Mouse (Mus musculus) stomach, postnatal 0 days (tissue): ENCODE data around the gene Cfap97d1. TPM values are rescaled to one million over a fixed set of nuclear protein-coding genes. Genes with fewer than 3 reads are reported as not detected.

ENCODE experiments used
- ATAC-seq: fragments of 200-750 bp; cut with Nextera tagmentation; 2 replicates; pipeline ENCODE4 v1.8.0; 2017; ENCODE audit not compliant: low FRiP score, low TSS enrichment
- DNase-seq: peaks from one replicate; pipeline ENCODE4 v3.0.0-alpha.2; 2016; ENCODE audit warnings: low spot score
- H3K27ac ChIP-seq: fragments of 300-500 bp; sonication (generic); replicated peaks from 2 replicates; pipeline ENCODE4 v1.5.1; 2014; ENCODE audit warnings: mild to moderate bottlenecking, control low read depth
- H3K27me3 ChIP-seq: fragments of 300-500 bp; sonication (generic); 2 replicates; pipeline ENCODE4 v1.6.1; 2014; ENCODE audit warnings: low read length; ENCODE audit not compliant: control insufficient read depth, insufficient read depth
- H3K36me3 ChIP-seq: fragments of 300-500 bp; sonication (generic); 2 replicates; pipeline ENCODE4 v1.6.1; 2014; ENCODE audit warnings: low read length, mixed read lengths; ENCODE audit not compliant: control insufficient read depth, insufficient read depth
- H3K4me1 ChIP-seq: fragments of 300-500 bp; sonication (generic); replicated peaks from 2 replicates; pipeline ENCODE4 v1.6.1; 2014; ENCODE audit warnings: antibody characterized with exemption; ENCODE audit not compliant: control insufficient read depth, insufficient read depth
- H3K4me2 ChIP-seq: fragments of 300-500 bp; sonication (generic); replicated peaks from 2 replicates; pipeline ENCODE4 v1.6.1; 2014; ENCODE audit warnings: low read depth, mild to moderate bottlenecking, control low read depth, moderate library complexity
- H3K4me3 ChIP-seq: fragments of 300-500 bp; sonication (generic); 2 replicates; pipeline ENCODE4 v1.5.1; 2014; ENCODE audit warnings: low read depth, low read length, control low read depth
- H3K9ac ChIP-seq: fragments of 300-500 bp; sonication (generic); 2 replicates; pipeline ENCODE4 v1.6.1; 2014; ENCODE audit warnings: mild to moderate bottlenecking, low read length, control low read depth, mixed read lengths
- H3K9me3 ChIP-seq: fragments of 300-500 bp; sonication (generic); 2 replicates; pipeline ENCODE4 v1.6.1; 2016; ENCODE audit warnings: low read length; ENCODE audit not compliant: control insufficient read depth
- CTCF ChIP-seq: IDR thresholded peaks from 2 replicates; pipeline ENCODE4 v1.5.1; 2016; ENCODE audit warnings: antibody characterized with exemption, low read depth, mild to moderate bottlenecking, moderate library complexity
- EP300 ChIP-seq: optimal IDR thresholded peaks from 2 replicates; pipeline ENCODE3; 2016; ENCODE audit warnings: antibody characterized with exemption
- WGBS: fragments of 180-500 bp; shearing (Covaris S2); extraction: QIAGEN DNeasy Blood & Tissue Kit; methylation state at CpG from one replicate; pipeline ENCODE4 v1.1.7; 2014; 5-methylcytosine and 5-hydroxymethylcytosine counted together
- polyA plus RNA-seq: library from polyadenylated mRNA; unstranded; fragments of >200 nt; fragmentation: Nextera tagmentation; extraction: Ambion mirVana; gene quantifications from 2 replicates; pipeline ENCODE4 v1.2.1, GENCODE M21; 2015

The Cfap97d1 gene
- polyA plus RNA-seq, 1 experiment from 2014 or later: not detected

DNA sequence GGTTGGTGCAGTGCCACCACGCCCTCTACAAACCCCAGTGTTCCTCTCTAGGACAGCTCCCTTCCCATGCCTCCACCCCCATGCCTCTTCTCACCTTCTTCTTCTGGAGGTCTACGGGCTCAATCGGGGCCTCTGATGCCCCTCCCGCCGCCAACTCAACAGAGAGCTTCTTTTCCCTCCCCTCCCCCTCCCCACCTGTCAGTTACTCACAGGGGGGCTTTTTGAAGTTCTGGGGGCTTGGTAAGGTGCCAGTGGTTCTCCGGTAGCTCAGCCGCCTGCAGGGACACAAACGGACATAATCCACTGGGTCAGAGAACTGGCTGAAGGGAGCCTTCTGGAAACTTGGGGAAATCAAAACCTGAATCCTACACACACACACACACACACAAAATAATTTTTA lies 27.4 kb downstream of the Cfap97d1 start:
- Histone ChIP-seq H3K9me3 (no peaks in the 10 kb centered on the region), H3K4me3 (no peak overlapping the region), H3K27me3 (no peaks in the 10 kb centered on the region), H3K9ac (no peak overlapping the region), H3K4me1 (no peaks in the 10 kb centered on the region), H3K36me3 (peaks cover 2% of the 10 kb centered on the region; the same call in 1 of the 2 replicates), H3K27ac (no peak overlapping the region), H3K4me2 (no peak overlapping the region)
- WGBS: 75% methylated on average over 8 of the region's 8 CpGs
- no peak for DNase-seq
- ATAC-seq: no peak
- TF ChIP-seq EP300 (no peak), CTCF (no peak)

DNA sequence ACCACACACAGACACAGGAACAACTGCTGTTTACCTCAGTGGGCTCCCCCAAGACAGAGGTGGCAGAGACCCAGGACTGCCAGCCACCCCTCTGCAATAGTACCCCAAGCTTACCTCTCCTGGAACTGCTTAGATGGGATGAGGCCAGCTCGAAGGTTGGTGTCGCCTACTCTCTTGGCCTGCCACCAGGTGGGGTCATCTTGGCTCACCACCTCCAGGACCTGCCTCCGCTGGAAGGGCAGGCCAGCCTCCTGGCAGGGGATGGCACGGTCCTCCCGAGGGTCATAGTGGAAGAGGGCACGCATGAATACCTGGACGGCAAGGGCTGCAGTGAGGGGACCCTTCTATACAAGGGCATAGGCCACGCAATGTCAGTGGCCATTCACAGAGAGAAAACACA lies 29.1 kb downstream of the Cfap97d1 start:
- 75% methylated on average over 8 of the region's 8 CpGs for WGBS
- no peak overlapping the region for H3K9ac ChIP-seq
- ATAC-seq (no peak), DNase-seq (no peak)
- H3K27me3 ChIP-seq: no peaks in the 10 kb centered on the region
- no peaks in the 10 kb centered on the region for H3K9me3 ChIP-seq
- H3K4me3 ChIP-seq: no peak overlapping the region
- no peak for TF ChIP-seq CTCF
- no peak for TF ChIP-seq EP300
- no peak overlapping the region for H3K27ac ChIP-seq
- peaks cover 2% of the 10 kb centered on the region; the same call in 1 of the 2 replicates for H3K36me3 ChIP-seq
- no peak overlapping the region for H3K4me2 ChIP-seq
- no peaks in the 10 kb centered on the region for H3K4me1 ChIP-seq

DNA sequence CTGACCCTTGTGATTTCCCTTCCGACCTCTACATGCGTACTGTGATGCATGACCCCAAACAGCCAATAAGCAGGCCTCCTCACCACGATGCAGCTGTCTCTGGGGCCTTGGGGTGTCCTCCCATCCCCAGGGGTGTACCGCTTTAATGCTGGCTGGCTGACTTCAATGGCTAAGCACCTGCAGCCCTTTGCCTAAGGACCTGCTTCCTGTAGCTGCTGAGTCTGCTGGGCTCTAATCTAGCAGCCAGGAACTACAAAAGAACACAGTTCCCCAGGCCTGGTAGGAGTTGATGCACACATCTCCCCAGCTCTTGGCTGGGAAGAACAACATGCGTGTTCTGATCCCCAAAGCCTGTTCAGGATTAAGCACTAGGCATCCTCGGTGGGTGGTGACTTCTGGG lies 31.4 kb downstream of the Cfap97d1 start:
- 77% methylated on average over 6 of the region's 6 CpGs for WGBS
- Histone ChIP-seq H3K9ac (no peak overlapping the region), H3K27me3 (no peaks in the 10 kb centered on the region), H3K27ac (no peak overlapping the region), H3K9me3 (no peaks in the 10 kb centered on the region), H3K36me3 (peaks cover 2% of the 10 kb centered on the region; the same call in 1 of the 2 replicates), H3K4me2 (no peak overlapping the region), H3K4me3 (no peak overlapping the region), H3K4me1 (no peaks in the 10 kb centered on the region)
- no peak for DNase-seq
- ATAC-seq: no peak
- TF ChIP-seq CTCF (no peak), EP300 (no peak)

DNA sequence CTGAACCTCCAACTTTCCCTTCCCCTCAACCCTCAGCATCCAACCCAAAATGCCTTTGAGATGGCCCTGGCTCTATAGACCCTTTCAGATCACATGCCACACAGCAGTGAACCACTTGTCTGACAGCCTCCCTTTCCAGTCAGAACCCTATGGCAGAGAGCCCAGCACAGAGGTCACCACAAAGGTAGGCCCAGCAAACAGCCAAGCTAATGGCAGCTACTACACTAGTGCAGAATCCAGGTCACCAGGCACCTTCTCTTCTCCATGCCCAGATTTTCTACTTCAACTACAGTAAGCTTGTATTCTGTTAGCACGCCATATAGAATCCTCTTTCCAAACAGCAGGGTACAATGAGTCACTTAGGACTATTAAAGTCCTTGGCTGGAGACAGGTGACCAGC lies 32.1 kb downstream of the Cfap97d1 start:
- no peak overlapping the region for H3K4me2 ChIP-seq
- H3K27me3 ChIP-seq: no peaks in the 10 kb centered on the region
- H3K4me3 ChIP-seq: no peak overlapping the region
- H3K27ac ChIP-seq: no peak overlapping the region
- H3K9me3 ChIP-seq: no peaks in the 10 kb centered on the region
- H3K36me3 ChIP-seq: peaks cover 2% of the 10 kb centered on the region; the same call in 1 of the 2 replicates
- H3K9ac ChIP-seq: no peak overlapping the region
- no peaks in the 10 kb centered on the region for H3K4me1 ChIP-seq
- ATAC-seq: no peak
- TF ChIP-seq EP300: no peak
- no peak for TF ChIP-seq CTCF
- WGBS: 100% methylated on average over 1 of the region's 1 CpGs
- DNase-seq: no peak

DNA sequence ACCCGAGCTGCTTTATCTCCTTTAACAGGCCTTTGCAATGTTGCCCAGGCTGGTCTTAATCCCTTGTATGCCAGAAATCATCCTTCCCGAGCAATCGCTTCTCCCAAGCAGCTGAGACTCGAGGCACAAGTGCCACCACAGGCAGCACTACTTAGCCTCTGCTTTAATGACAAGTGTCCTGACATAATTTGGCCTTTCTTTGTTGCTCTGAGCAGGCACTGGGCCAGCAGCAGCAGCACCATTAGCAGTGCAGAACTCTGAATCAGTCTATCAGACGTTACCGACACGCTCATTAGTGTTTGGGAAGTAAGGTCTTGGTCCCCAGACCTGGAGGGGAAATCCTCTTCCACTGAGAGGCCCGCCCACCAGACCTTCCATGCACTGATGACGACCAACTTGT lies 35.7 kb downstream of the Cfap97d1 start:
- no peak overlapping the region for H3K27ac ChIP-seq
- 80% methylated on average over 9 of the region's 9 CpGs for WGBS
- TF ChIP-seq CTCF (no peak), EP300 (no peak)
- ATAC-seq (no peak), DNase-seq (no peak)
- no peaks in the 10 kb centered on the region for H3K4me1 ChIP-seq
- no peaks in the 10 kb centered on the region for H3K36me3 ChIP-seq
- no peaks in the 10 kb centered on the region for H3K27me3 ChIP-seq
- H3K4me2 ChIP-seq: no peak overlapping the region
- no peaks in the 10 kb centered on the region for H3K9me3 ChIP-seq
- no peak overlapping the region for H3K9ac ChIP-seq
- H3K4me3 ChIP-seq: no peak overlapping the region

DNA sequence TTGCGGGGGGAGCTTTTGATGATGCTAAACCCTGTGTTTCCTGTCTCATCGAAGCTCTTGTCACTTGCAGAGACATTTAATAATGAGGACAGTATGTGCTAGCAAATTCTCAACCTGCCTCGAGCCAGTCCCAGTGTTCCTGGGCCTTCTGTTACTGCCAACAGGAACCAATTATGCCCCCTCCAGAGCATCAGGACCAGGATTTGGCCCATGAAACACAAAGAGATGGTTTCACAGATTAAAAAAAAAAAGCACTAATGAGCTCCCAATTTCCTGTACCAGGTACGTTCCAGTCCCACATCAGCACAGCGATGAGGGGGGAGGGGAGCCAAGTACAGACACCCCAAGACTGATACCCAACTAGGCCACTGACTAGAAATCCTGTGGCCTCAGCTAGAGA lies 37.1 kb downstream of the Cfap97d1 start:
- Histone ChIP-seq H3K27me3 (no peaks in the 10 kb centered on the region), H3K27ac (no peak overlapping the region), H3K36me3 (no peaks in the 10 kb centered on the region), H3K9me3 (no peaks in the 10 kb centered on the region), H3K4me1 (no peaks in the 10 kb centered on the region), H3K9ac (no peak overlapping the region), H3K4me2 (no peak overlapping the region), H3K4me3 (no peak overlapping the region)
- 90% methylated on average over 5 of the region's 5 CpGs for WGBS
- ATAC-seq: no peak
- DNase-seq: no peak
- TF ChIP-seq EP300: no peak
